Mouse (Mus musculus) E14TG2a.4 (cell line): Measurements from ENCODE around the gene Spa17.

Source experiments
- CTCF ChIP-seq: conservative IDR thresholded peaks from 2 replicates; pipeline ENCODE4 v1.5.1; 2014; ENCODE audit warnings: low read length
- NANOG ChIP-seq: IDR thresholded peaks from 2 replicates; pipeline ENCODE4 v1.6.1; 2014; ENCODE audit warnings: borderline replicate concordance, low read length, mixed read lengths
- POU5F1 ChIP-seq: IDR thresholded peaks from 2 replicates; pipeline ENCODE4 v1.6.1; 2014; ENCODE audit warnings: low read length, borderline replicate concordance

DNA sequence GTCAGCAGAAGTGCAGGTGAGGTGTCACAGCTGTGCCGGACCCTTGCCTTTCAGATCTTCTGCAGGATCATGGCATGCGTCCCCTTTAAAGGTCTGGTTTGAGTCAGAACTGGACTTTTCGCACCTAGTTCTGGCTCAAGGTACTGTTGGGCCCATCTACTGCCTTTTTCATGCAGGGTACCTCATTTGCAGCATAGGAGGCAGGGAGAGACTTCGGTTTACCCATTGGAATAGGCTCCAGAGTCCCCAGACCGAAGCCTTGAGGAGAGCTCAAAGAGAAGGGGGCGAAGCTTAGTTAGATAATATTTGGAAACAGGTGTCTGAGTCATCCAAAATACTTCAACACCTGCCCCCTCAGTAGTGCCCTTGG, 374 bp upstream of the Spa17 start:
- no peak for TF ChIP-seq CTCF
- no peak for TF ChIP-seq POU5F1
- no peak for TF ChIP-seq NANOG
